Mouse (Mus musculus): ENCODE results near the gene Net1. TPM values are rescaled to one million over a fixed set of nuclear protein-coding genes. Genes with fewer than 3 reads are reported as not detected.

The Net1 gene
- polyA plus RNA-seq, 1 experiment from 2014 or later, result 149 TPM

Small RNAs within 50 kb of the gene (microRNA-seq; reads per million reads assigned to microRNA genes)
- gene Gm22460 (ENCODE audit: borderline number of aligned reads), result not detected

Other genes starting within 250 kb of the Net1 start
- 31.3 and 33.6 TPM in 2 replicates for gene Calml3, start 113.9 kb downstream of the Net1 start, polyA plus RNA-seq (2015; fragmentation: Nextera tagmentation; extraction: Ambion mirVana)
- 477 and 521 TPM in 2 replicates for gene Calm4, start 80.5 kb downstream of the Net1 start, polyA plus RNA-seq (2015; fragmentation: Nextera tagmentation; extraction: Ambion mirVana)
- 2.9 and 3.2 TPM in 2 replicates for gene Calm5, start 64.0 kb downstream of the Net1 start, polyA plus RNA-seq (2015; fragmentation: Nextera tagmentation; extraction: Ambion mirVana)
- not detected in 2 replicates for gene Tubal3, start 54 bp upstream of the Net1 start, polyA plus RNA-seq (2015; fragmentation: Nextera tagmentation; extraction: Ambion mirVana)
- gene Ucn3, start 27.1 kb upstream of the Net1 start, polyA plus RNA-seq (2015; fragmentation: Nextera tagmentation; extraction: Ambion mirVana), result not detected in 2 replicates
- 2.1 and 2.3 TPM in 2 replicates for gene Akr1c14, start 130.8 kb upstream of the Net1 start, polyA plus RNA-seq (2015; fragmentation: Nextera tagmentation; extraction: Ambion mirVana)
- 3.1 and 3.2 TPM in 2 replicates for gene Akr1c18, start 232.4 kb upstream of the Net1 start, polyA plus RNA-seq (2015; fragmentation: Nextera tagmentation; extraction: Ambion mirVana)